Mouse (Mus musculus) heart, postnatal 0 days (tissue): ENCODE data around the gene Mitf. TPM values are rescaled to one million over a fixed set of nuclear protein-coding genes. Genes with fewer than 3 reads are reported as not detected.
A peak's percentile ranks its signal among the peaks of the same experiment; 100 is the strongest.

Experiments
- ATAC-seq: fragments of 200-750 bp; cut with Nextera tagmentation; 2 replicates; pipeline ENCODE4 v1.8.0; 2017; ENCODE audit warnings: low read depth, moderate number of reproducible peaks, moderate library complexity; ENCODE audit not compliant: insufficient read depth
- DNase-seq: peaks from one replicate; pipeline ENCODE4 v3.0.0-alpha.2; 2016; ENCODE audit warnings: low spot score
- H3K27ac ChIP-seq: fragments of 300-500 bp; sonication (generic); 2 replicates; pipeline ENCODE4 v1.5.1; 2014; ENCODE audit warnings: low read depth, mild to moderate bottlenecking
- H3K27me3 ChIP-seq: fragments of 300-500 bp; sonication (generic); 2 replicates; pipeline ENCODE4 v1.6.1; 2014; ENCODE audit warnings: low read length, mixed read lengths; ENCODE audit not compliant: control insufficient read depth, insufficient read depth
- H3K36me3 ChIP-seq: fragments of 300-500 bp; sonication (generic); replicated peaks from 2 replicates; pipeline ENCODE4 v1.6.1; 2014; ENCODE audit warnings: low read length, mixed read lengths; ENCODE audit not compliant: control insufficient read depth, insufficient read depth
- H3K4me1 ChIP-seq: fragments of 300-500 bp; sonication (generic); 2 replicates; pipeline ENCODE4 v1.6.1; 2014; ENCODE audit warnings: antibody characterized with exemption; ENCODE audit not compliant: control insufficient read depth, insufficient read depth
- H3K4me2 ChIP-seq: fragments of 300-500 bp; sonication (generic); 2 replicates; pipeline ENCODE4 v1.6.1; 2014; ENCODE audit warnings: low read depth, mild to moderate bottlenecking, low read length, moderate library complexity
- H3K4me3 ChIP-seq: fragments of 300-500 bp; sonication (generic); 2 replicates; pipeline ENCODE4 v1.5.1; 2014; ENCODE audit warnings: low read depth, low read length
- H3K9ac ChIP-seq: fragments of 300-500 bp; sonication (generic); replicated peaks from 2 replicates; pipeline ENCODE4 v1.6.1; 2014; ENCODE audit warnings: low read depth, low read length, mixed read lengths
- H3K9me3 ChIP-seq: fragments of 300-500 bp; sonication (generic); replicated peaks from 2 replicates; pipeline ENCODE4 v1.6.1; 2016; ENCODE audit warnings: low read length; ENCODE audit not compliant: control insufficient read depth
- CTCF ChIP-seq: IDR thresholded peaks from 2 replicates; pipeline ENCODE4 v1.5.1; 2016; ENCODE audit warnings: antibody characterized with exemption, control low read depth, low read depth
- EP300 ChIP-seq: IDR thresholded peaks from 2 replicates; pipeline ENCODE4 v1.6.1; 2016; ENCODE audit warnings: antibody characterized with exemption, low read depth
- WGBS: fragments of 180-500 bp; shearing (Covaris S2); extraction: QIAGEN DNeasy Blood & Tissue Kit; methylation state at CpG from one replicate; pipeline ENCODE4 v1.1.7; 2014; 5-methylcytosine and 5-hydroxymethylcytosine counted together
- polyA plus RNA-seq: library from polyadenylated mRNA; unstranded; fragments of >200 nt; fragmentation: Nextera tagmentation; extraction: Ambion mirVana; gene quantifications from 2 replicates; pipeline ENCODE4 v1.2.1, GENCODE M21; 2015
- total RNA-seq: library from RNA; depleted of rRNA; stranded (reverse); fragments of >200 nt; gene quantifications from 2 replicates; pipeline ENCODE4 v1.2.3, GENCODE M21; 2014; ENCODE audit warnings: low replicate concordance

Mitf gene
- total and polyA plus RNA-seq, 2 experiments from 2014 or later, result 26.2 to 94.1 TPM

DNA sequence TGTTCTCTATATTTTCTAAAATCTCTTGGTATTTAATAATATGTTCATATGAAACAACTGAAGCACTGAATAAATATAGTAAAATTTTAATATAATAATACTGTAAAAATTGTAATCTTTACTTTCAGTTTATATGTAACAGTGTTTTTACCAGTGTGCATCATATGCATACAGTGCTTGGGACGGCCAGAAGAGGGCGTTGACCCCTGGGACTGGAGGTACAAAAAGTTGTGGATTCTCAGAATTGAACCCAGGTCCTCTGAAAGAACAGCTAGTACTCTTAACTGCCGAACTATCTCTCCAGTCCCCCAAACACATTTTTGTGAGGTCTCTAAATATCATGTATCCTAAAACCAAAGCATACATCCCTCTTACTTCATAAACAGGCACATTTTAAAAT lies 179.6 kb downstream of the Mitf start:
- H3K4me1 ChIP-seq, result peaks cover 12% of the 10 kb centered on the region; the same call in 1 of the 2 replicates
- no peak overlapping the region for H3K27ac ChIP-seq
- DNase-seq, result no peak
- H3K9me3 ChIP-seq, result no peaks in the 10 kb centered on the region
- no peak overlapping the region for H3K9ac ChIP-seq
- TF ChIP-seq EP300 (no peak), CTCF (no peak)
- no peak overlapping the region for H3K4me2 ChIP-seq
- no peak overlapping the region for H3K4me3 ChIP-seq
- H3K27me3 ChIP-seq, result no peaks in the 10 kb centered on the region
- no peak for ATAC-seq
- no peaks in the 10 kb centered on the region for H3K36me3 ChIP-seq
- WGBS, result 74% methylated on average over 3 of the region's 3 CpGs

DNA sequence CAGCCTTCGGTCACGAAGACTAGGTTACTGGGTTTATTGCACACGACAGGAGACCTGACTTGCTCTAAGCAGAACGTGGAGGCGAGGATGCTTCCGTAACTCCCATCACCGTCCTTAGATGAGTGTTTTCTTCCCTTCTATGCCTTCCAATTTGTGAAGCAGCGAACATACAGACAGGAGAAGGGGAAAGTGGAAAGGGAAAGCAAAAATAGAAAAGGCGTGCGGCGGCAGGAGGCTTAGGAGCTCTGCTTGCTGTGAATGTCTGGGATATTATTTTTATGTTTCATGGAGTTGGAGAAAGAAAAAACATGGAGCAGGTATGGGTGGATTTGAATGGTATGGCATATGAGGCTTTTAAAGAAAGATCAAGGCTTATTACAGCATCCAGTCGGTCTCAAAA lies 186.7 kb downstream of the Mitf start:
- Histone ChIP-seq H3K27me3 (no peaks in the 10 kb centered on the region), H3K4me3 (no peak overlapping the region), H3K36me3 (0 out of 2 replicates have a peak, but pooled peaks cover 9% of the 10 kb centered on the region), H3K9me3 (no peaks in the 10 kb centered on the region), H3K9ac (no peak overlapping the region), H3K4me2 (no peak overlapping the region), H3K27ac (no peak overlapping the region), H3K4me1 (peaks cover 12% of the 10 kb centered on the region; the same call in 1 of the 2 replicates)
- DNase-seq (no peak), ATAC-seq (no peak)
- WGBS, result 85% methylated on average over 12 of the region's 12 CpGs
- no peak for TF ChIP-seq CTCF

DNA sequence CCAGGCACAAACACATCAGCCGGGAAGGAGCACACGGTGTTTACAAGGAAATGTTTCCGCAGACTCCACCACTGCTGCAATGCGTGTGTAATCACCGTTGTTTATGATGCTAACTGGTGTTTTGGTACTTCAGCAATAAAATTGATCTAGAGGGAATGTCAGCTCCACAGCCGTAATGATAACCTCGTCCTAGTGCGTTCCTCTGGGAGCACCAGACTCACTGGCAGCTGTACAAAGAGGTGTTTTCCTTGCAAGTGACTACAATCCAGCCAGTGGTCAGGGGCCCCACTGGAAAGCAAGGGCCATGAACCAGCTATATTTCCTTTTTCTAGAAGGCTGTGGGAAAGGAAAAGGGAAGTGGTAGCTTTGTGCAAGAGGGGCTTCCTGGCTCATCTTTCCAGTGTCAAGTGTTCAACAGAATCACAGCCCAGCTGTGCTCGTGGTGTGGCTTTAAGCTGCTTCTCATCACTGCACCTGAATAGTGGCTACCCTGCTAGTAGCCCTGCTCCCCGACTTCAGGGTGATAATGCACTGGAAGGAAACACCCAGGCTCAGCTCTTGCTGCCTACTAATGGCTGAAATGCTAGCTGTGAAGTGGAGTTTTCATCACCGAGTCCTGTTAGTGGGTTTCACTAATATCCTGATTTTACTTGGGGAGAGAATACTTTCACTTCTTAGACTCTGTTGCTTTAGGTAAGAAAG lies 188.9 kb downstream of the Mitf start:
- no peak for ATAC-seq
- TF ChIP-seq EP300 (no peak), CTCF (no peak)
- peaks cover 1% of the 10 kb centered on the region; the same call in 1 of the 2 replicates for H3K4me1 ChIP-seq
- H3K36me3 ChIP-seq, result 0 out of 2 replicates have a peak, but pooled peaks cover 9% of the 10 kb centered on the region
- no peak overlapping the region for H3K4me3 ChIP-seq
- H3K9me3 ChIP-seq, result no peaks in the 10 kb centered on the region
- no peaks in the 10 kb centered on the region for H3K27me3 ChIP-seq
- H3K27ac ChIP-seq, result no peak overlapping the region
- no peak for DNase-seq
- H3K4me2 ChIP-seq, result no peak overlapping the region
- 57% methylated on average over 11 of the region's 11 CpGs for WGBS
- H3K9ac ChIP-seq, result no peak overlapping the region

DNA sequence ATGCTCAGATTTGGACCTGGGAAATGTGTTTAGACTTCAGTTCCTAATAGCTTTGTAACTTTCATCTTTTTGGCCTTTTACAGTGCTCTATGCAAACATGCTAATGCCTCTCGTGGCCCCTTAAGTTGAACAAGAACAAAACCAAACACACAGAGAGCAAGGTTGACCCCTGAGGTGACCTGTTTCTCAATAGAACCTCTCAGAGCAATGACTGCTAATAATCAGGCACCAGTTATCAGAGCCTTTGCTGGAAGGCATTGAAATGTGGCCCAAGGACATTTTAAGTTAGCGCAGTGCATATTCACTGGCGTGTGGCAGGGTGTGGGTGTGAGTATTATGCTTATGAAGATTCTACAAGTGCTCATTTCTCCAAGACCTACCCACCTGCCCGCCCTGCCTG lies 194.7 kb downstream of the Mitf start:
- H3K27me3 ChIP-seq, result no peaks in the 10 kb centered on the region
- WGBS, result 43% methylated on average over 4 of the region's 4 CpGs
- no peak overlapping the region for H3K9ac ChIP-seq
- H3K36me3 ChIP-seq, result peaks cover 17% of the 10 kb centered on the region; the same call in 1 of the 2 replicates
- no peak for TF ChIP-seq EP300
- no peak for TF ChIP-seq CTCF
- H3K27ac ChIP-seq, result 0 out of 2 replicates have a peak overlapping the region, but pooled peaks have one; percentile 5
- DNase-seq (no peak), ATAC-seq (no peak)
- H3K4me3 ChIP-seq, result no peak overlapping the region
- no peak overlapping the region for H3K4me2 ChIP-seq
- no peaks in the 10 kb centered on the region for H3K9me3 ChIP-seq
- H3K4me1 ChIP-seq, result no peaks in the 10 kb centered on the region

DNA sequence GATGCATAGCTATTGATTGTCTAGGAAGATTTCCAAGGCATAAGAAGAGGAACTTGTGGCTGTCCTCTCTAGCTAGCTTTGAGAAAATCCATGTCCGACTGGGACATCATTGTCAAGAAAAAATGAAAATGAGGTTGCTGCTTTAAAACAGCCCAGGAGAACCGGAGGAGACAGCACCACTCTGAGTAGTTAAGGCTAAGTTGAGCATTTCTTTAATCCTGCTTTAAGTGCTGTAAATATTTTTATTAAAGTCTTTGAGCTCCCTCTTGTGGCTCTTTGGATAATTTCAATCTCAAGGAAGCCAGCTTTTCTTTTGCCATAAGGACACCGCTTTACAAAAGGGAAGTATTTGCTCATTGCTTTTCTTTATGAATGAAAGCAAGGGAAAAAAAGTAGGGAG lies 196.3 kb downstream of the Mitf start:
- Histone ChIP-seq H3K27ac (no peak overlapping the region), H3K27me3 (no peaks in the 10 kb centered on the region), H3K9ac (no peak overlapping the region), H3K36me3 (peaks cover 26% of the 10 kb centered on the region; the same call in 1 of the 2 replicates), H3K9me3 (no peaks in the 10 kb centered on the region), H3K4me2 (no peak overlapping the region), H3K4me3 (no peak overlapping the region), H3K4me1 (no peaks in the 10 kb centered on the region)
- DNase-seq, result peak; percentile 81
- peak; percentile 50 for TF ChIP-seq CTCF
- no peak for TF ChIP-seq EP300
- ATAC-seq, result no peak
- 25% methylated on average over 3 of the region's 3 CpGs for WGBS

DNA sequence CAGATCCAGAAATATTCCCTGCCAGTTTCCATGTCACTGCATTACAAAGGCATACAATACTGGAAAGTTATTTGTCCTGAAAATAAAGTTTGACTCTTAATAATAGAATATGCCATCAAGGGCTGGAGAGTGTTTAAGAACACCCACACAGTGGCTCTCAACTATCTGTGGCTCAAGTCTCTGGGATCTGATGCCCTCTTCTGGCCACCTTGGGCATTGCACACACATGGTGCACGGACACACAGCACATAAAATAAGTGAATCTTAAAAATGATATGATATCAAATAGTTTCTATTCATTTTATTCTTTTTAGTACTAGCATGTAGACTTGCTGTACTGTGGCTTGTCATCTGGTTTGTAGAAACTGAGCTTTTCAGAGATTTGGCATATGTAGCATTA lies 198.7 kb downstream of the Mitf start:
- TF ChIP-seq CTCF (peak; percentile 62), EP300 (no peak)
- Histone ChIP-seq H3K4me1 (no peaks in the 10 kb centered on the region), H3K4me2 (no peak overlapping the region), H3K9me3 (no peaks in the 10 kb centered on the region), H3K27ac (no peak overlapping the region), H3K4me3 (no peak overlapping the region), H3K9ac (no peak overlapping the region), H3K27me3 (no peaks in the 10 kb centered on the region), H3K36me3 (peaks cover 30% of the 10 kb centered on the region)
- no peak for ATAC-seq
- WGBS, result 87% methylated on average over 1 of the region's 1 CpGs
- DNase-seq, result no peak
